Mouse (Mus musculus): ENCODE data around the gene Igfbp4.

- TF ChIP-seq CTCF (IDR thresholded peaks at IDR 0.05; ENCODE audit: borderline replicate concordance, extremely low read depth, insufficient read depth, insufficient read length) = peak; percentile 55; the same call in 1 of the 2 replicates
- no peak for TF ChIP-seq POLR2A (IDR thresholded peaks at IDR 0.05; ENCODE audit: borderline replicate concordance, extremely low read depth, insufficient read depth, insufficient read length, poor library complexity, severe bottlenecking)
Observed at GRCm38 (mm10) chr11:99040346-99040974, 584 bp upstream of the Igfbp4 start.
